Mouse (Mus musculus) neural tube, postnatal 0 days (tissue): Measurements from ENCODE around the gene Tubb5. TPM values are rescaled to one million over a fixed set of nuclear protein-coding genes. Genes with fewer than 3 reads are reported as not detected.

ENCODE experiments used
- microRNA-seq: library from miRNA; unstranded; fragments of <30 nt; microRNA quantifications from one replicate; pipeline ENCODE4, GENCODE M21; 2016
- polyA plus RNA-seq: library from polyadenylated mRNA; unstranded; fragments of >200 nt; fragmentation: Nextera tagmentation; extraction: Ambion mirVana; gene quantifications from 2 replicates; pipeline ENCODE4 v1.2.1, GENCODE M21; 2015

The Tubb5 gene
- 1,086 and 1,211 TPM in 2 replicates for polyA plus RNA-seq

GRCm38 (mm10) chr17:35838122-35838544 is at the start of gene Tubb5:
Gene Tubb5 (minus strand): TSS chr17:35838306.

GRCm38 (mm10) chr17:35879245-35880057 is 41.3 kb upstream of the Tubb5 start, which contains the start of gene Dhx16:
Gene Dhx16 (plus strand): TSS chr17:35879819.

GRCm38 (mm10) chr17:35865481-35866280 is 27.6 kb upstream of the Tubb5 start, which contains the start of gene Ppp1r18:
Gene Ppp1r18 (plus strand): TSS chr17:35865593.

GRCm38 (mm10) chr17:35861198-35861857 is 23.2 kb upstream of the Tubb5 start, which contains the start of gene Nrm:
Gene Nrm (plus strand): TSS chr17:35861318.

GRCm38 (mm10) chr17:35841076-35841950 is 3.2 kb upstream of the Tubb5 start, which contains the start of gene Mdc1:
Gene Mdc1 (plus strand): TSS chr17:35841515.

GRCm38 (mm10) chr17:35822964-35823937 is 14.9 kb downstream of the Tubb5 start, which contains the start of gene Flot1:
Gene Flot1 (plus strand): TSS chr17:35823230.

GRCm38 (mm10) chr17:35821439-35822430 is 16.4 kb downstream of the Tubb5 start, which contains the start of gene Ier3:
Gene Ier3 (plus strand): TSS chr17:35821684.

Small RNA genes lying within 50 kb of the gene (microRNA-seq; reads per million reads assigned to microRNA genes)
- not detected for gene Gm28033

Other genes with a start within 250 kb of the Tubb5 start
- not detected in 2 replicates for gene Sfta2, start 236.8 kb downstream of the Tubb5 start, polyA plus RNA-seq
- gene Gm9573, start 211.7 kb downstream of the Tubb5 start, polyA plus RNA-seq = not detected in 2 replicates
- gene Mucl3, start 194.6 kb downstream of the Tubb5 start, polyA plus RNA-seq = 0.08 TPM in 1 of 2 replicates, not detected in the other
- 11.0 and 15.0 TPM in 2 replicates for gene Vars2, start 170.7 kb downstream of the Tubb5 start, polyA plus RNA-seq
- 23.4 and 23.8 TPM in 2 replicates for gene Gtf2h4, start 164.6 kb downstream of the Tubb5 start, polyA plus RNA-seq
- 66.1 and 70.3 TPM in 2 replicates for gene Ddr1, start 133.7 kb downstream of the Tubb5 start, polyA plus RNA-seq
- gene Ier3, start 16.6 kb downstream of the Tubb5 start, polyA plus RNA-seq = 24.1 and 25.1 TPM in 2 replicates
- gene Flot1, start 15.1 kb downstream of the Tubb5 start, polyA plus RNA-seq = 167 and 180 TPM in 2 replicates
- 3.8 and 4.1 TPM in 2 replicates for gene Mdc1, start 3.2 kb upstream of the Tubb5 start, polyA plus RNA-seq
- gene Nrm, start 23.0 kb upstream of the Tubb5 start, polyA plus RNA-seq = 18.0 and 21.8 TPM in 2 replicates
- 17.5 and 17.9 TPM in 2 replicates for gene Ppp1r18, start 27.3 kb upstream of the Tubb5 start, polyA plus RNA-seq
- gene Dhx16, start 41.5 kb upstream of the Tubb5 start, polyA plus RNA-seq = 19.4 and 23.2 TPM in 2 replicates
- 80.1 and 91.3 TPM in 2 replicates for gene 2310061I04Rik, start 59.1 kb upstream of the Tubb5 start, polyA plus RNA-seq
- gene Atat1, start 71.8 kb upstream of the Tubb5 start, polyA plus RNA-seq = 169 and 211 TPM in 2 replicates
- gene Mrps18b, start 78.1 kb upstream of the Tubb5 start, polyA plus RNA-seq = 73.6 and 78.3 TPM in 2 replicates
- gene Ppp1r10, start 78.1 kb upstream of the Tubb5 start, polyA plus RNA-seq = 22.9 and 25.5 TPM in 2 replicates
- 79.4 and 88.1 TPM in 2 replicates for gene Abcf1, start 131.5 kb upstream of the Tubb5 start, polyA plus RNA-seq
- gene Gnl1, start 141.5 kb upstream of the Tubb5 start, polyA plus RNA-seq = 86.7 and 86.9 TPM in 2 replicates
- 67.0 and 74.1 TPM in 2 replicates for gene Prr3, start 141.9 kb upstream of the Tubb5 start, polyA plus RNA-seq
- gene H2-T24, start 182.3 kb upstream of the Tubb5 start, polyA plus RNA-seq = 9.3 and 11.4 TPM in 2 replicates
- gene H2-T23, start 194.5 kb upstream of the Tubb5 start, polyA plus RNA-seq = 10.9 and 11.1 TPM in 2 replicates
- 10.3 and 10.9 TPM in 2 replicates for gene H2-T22, start 204.4 kb upstream of the Tubb5 start, polyA plus RNA-seq
- not detected in 2 replicates for gene Gm6034, start 204.7 kb upstream of the Tubb5 start, polyA plus RNA-seq
- not detected in 2 replicates for gene Gm11127, start 220.1 kb upstream of the Tubb5 start, polyA plus RNA-seq